Mouse (Mus musculus) mouse trophoblast stem cell (cell line): ENCODE results near the gene Fbxl2.

ENCODE experiments used
- in situ Hi-C, 2 experiments: fragments of 300-500 bp; cut with MseI, MboI; formaldehyde crosslinking; loops; 2 replicates in 1 of 2; 3 replicates in 1 of 2; pipeline ENCODE4 v1.15.1; 2025

The Fbxl2 gene

GRCm38 (mm10) chr9:113974945-113975344, 71.0 kb downstream of the Fbxl2 start:
- in situ Hi-C loops = no loop called here

GRCm38 (mm10) chr9:113973857-113974256, 72.1 kb downstream of the Fbxl2 start:
- in situ Hi-C loops = no loop called here

GRCm38 (mm10) chr9:113971615-113972014, 74.4 kb downstream of the Fbxl2 start:
- in situ Hi-C loops = no loop called here

GRCm38 (mm10) chr9:113970041-113970440, 76.0 kb downstream of the Fbxl2 start:
- in situ Hi-C loops = no loop called here

- in situ Hi-C loops = no loop called here
Measured at GRCm38 (mm10) chr9:113969399-113969798, 76.6 kb downstream of the Fbxl2 start.

- in situ Hi-C loops = no loop called here
Measured at GRCm38 (mm10) chr9:113968967-113969366, 77.0 kb downstream of the Fbxl2 start.

- in situ Hi-C loops = no loop called here
Measured at GRCm38 (mm10) chr9:113966838-113967237, 79.2 kb downstream of the Fbxl2 start.

GRCm38 (mm10) chr9:113964415-113964814, 81.6 kb downstream of the Fbxl2 start:
- in situ Hi-C loops = no loop called here

- in situ Hi-C loops = no loop called here
Measured at GRCm38 (mm10) chr9:113963718-113964117, 82.3 kb downstream of the Fbxl2 start.

GRCm38 (mm10) chr9:113957777-113958176, 88.2 kb downstream of the Fbxl2 start:
- in situ Hi-C loops = no loop called here

- in situ Hi-C loops = no loop called here
Measured at GRCm38 (mm10) chr9:113947216-113947615, 98.8 kb downstream of the Fbxl2 start.

GRCm38 (mm10) chr9:113943372-113943771, 102.6 kb downstream of the Fbxl2 start:
- in situ Hi-C loops = no loop called here

- in situ Hi-C loops = no loop called here
Measured at GRCm38 (mm10) chr9:113941103-113941805, 104.7 kb downstream of the Fbxl2 start.

GRCm38 (mm10) chr9:113939063-113939850, 106.7 kb downstream of the Fbxl2 start:
- in situ Hi-C loops = no loop called here

GRCm38 (mm10) chr9:113935638-113936037, 110.4 kb downstream of the Fbxl2 start:
- in situ Hi-C loops = no loop called here

- in situ Hi-C loops = no loop called here
Measured at GRCm38 (mm10) chr9:113932501-113932900, 113.5 kb downstream of the Fbxl2 start.

- in situ Hi-C loops = no loop called here
Measured at GRCm38 (mm10) chr9:113932100-113932470, 113.9 kb downstream of the Fbxl2 start.

GRCm38 (mm10) chr9:113931375-113932099, 114.5 kb downstream of the Fbxl2 start:
- in situ Hi-C loops = no loop called here

- in situ Hi-C loops = no loop called here
Measured at GRCm38 (mm10) chr9:113930534-113931374, 115.2 kb downstream of the Fbxl2 start, which contains the start of gene Ubp1. Gene Ubp1 (plus strand): TSS chr9:113930934.

GRCm38 (mm10) chr9:113929676-113930075, 116.3 kb downstream of the Fbxl2 start:
- in situ Hi-C loops = no loop called here

GRCm38 (mm10) chr9:113928591-113928990, 117.4 kb downstream of the Fbxl2 start:
- in situ Hi-C loops = no loop called here
